Mouse (Mus musculus): ENCODE measurements at regions not wholly inside any gene's neighbourhood (a gene's known extent, or its start where the extent isn't known, plus 50 kb on each side); places are given as distances from the start of the nearest gene placed in this dataset.

DNA sequence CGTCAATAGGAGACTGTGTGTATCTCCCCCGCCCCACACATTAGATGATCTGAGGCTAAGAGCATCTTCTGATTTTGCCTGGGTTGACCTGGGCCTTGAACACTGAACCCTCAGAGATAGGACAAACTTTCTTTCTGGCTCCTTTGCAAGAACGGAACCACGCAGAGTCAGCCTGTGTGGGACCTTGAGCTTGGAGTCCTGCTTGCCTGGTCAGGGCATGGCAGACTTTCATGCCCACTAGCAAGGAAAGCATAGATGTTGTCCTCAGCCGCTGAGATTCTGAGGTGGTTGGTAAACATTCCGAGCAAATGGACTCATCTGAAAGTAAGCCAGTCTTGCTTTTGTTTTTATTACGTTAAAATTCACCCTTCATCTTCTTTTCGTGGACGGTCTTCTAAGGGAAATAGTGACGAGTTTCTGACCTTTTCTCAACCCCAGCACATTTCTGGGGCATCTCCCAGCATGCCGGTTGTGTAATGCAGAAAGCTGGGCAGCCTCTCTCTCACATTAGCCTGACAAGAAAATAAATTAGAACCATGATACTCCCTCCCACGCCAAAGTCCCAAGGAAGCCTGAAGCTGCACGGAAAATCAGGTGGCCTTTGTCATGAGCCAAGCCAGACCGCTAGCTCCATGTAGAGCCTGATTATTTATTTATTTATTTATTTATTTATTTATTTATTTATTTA, 79.2 kb upstream of the Ppm1b start:
- Histone ChIP-seq H3K27ac (ENCODE audit: low read length) (no peak overlapping the region), H3K4me2 (ENCODE audit: low read depth, low read length) (no peak overlapping the region)
- ATAC-seq (ENCODE audit: insufficient read depth, low FRiP score): no peak

DNA sequence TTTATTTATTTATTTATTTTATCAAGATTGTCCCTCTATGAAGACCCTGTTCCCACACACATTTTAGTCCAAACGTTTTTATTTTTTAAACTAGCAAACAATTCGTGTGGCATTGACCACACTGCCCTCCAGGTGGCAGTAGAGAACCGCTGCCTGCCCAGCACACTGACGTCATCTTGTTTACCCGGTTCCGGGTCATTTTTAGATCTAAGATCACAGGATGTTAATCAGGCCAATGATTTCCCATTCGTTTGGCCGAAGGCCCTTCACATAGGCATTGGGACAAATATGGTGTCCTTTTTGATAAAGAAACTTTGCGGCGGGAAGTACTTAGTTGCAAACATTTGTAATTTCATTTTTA, 78.7 kb upstream of the Ppm1b start:
- 17% methylated on average over 10 of the region's 10 CpGs for WGBS
- Histone ChIP-seq H3K27ac (ENCODE audit: low read length) (peak overlapping the region; percentile 31; the same call in 1 of the 2 replicates), H3K9ac (ENCODE audit: low read length) (peak overlapping the region; percentile 44; the same call in 1 of the 2 replicates), H3K4me1 (ENCODE audit: control insufficient read depth, insufficient read depth, low read length) (peaks cover 2% of the 10 kb centered on the region; the same call in 1 of the 2 replicates), H3K27me3 (ENCODE audit: control insufficient read depth, insufficient read depth, low read length) (no peaks in the 10 kb centered on the region), H3K36me3 (ENCODE audit: control insufficient read depth, insufficient read depth, low read length) (no peaks in the 10 kb centered on the region), H3K4me2 (ENCODE audit: low read depth, low read length) (peak overlapping the region; percentile 43), H3K9me3 (replicated peaks; ENCODE audit: control insufficient read depth, low read length) (no peaks in the 10 kb centered on the region), H3K4me3 (replicated peaks; ENCODE audit: low read length) (peak overlapping the region; percentile 36)
- ATAC-seq (ENCODE audit: insufficient read depth, low FRiP score): no peak

More for the DNA sequence above, 79.2 kb upstream of the Ppm1b start:
- Histone ChIP-seq H3K4me3 (replicated peaks; ENCODE audit: low read length) (no peak overlapping the region), H3K27me3 (ENCODE audit: control insufficient read depth, insufficient read depth, low read length) (no peaks in the 10 kb centered on the region), H3K4me1 (ENCODE audit: control insufficient read depth, insufficient read depth, low read length) (peaks cover 2% of the 10 kb centered on the region; the same call in 1 of the 2 replicates), H3K9me3 (replicated peaks; ENCODE audit: control insufficient read depth, low read length) (no peaks in the 10 kb centered on the region), H3K36me3 (ENCODE audit: control insufficient read depth, insufficient read depth, low read length) (no peaks in the 10 kb centered on the region), H3K9ac (ENCODE audit: low read length) (no peak overlapping the region)
- 63% methylated on average over 14 of the region's 14 CpGs for WGBS

DNA sequence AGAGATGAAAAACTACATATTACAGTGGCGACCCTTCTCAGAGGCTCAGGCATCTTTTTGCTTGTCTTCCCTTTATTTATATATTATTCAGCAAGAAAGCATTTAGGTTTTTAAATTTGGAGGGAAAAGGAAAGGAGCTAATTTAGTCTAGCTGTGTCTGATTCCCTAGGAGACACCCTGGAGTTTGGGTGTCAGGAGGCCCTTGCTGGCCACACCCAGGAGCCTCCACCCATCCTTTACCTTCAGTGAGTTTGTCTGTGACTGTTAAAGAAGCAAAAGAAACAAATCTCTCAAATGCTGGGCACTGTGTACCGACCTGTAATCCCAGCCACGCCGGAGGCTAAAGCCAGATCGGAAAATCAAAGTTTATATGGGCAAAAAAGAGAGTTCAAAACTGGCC, 78.2 kb upstream of the Ppm1b start:
- Histone ChIP-seq H3K4me2 (ENCODE audit: low read depth, low read length) (peak overlapping the region; percentile 43), H3K27ac (ENCODE audit: low read length) (peak overlapping the region; percentile 31; the same call in 1 of the 2 replicates), H3K36me3 (ENCODE audit: control insufficient read depth, insufficient read depth, low read length) (no peaks in the 10 kb centered on the region), H3K9me3 (replicated peaks; ENCODE audit: control insufficient read depth, low read length) (no peaks in the 10 kb centered on the region), H3K27me3 (ENCODE audit: control insufficient read depth, insufficient read depth, low read length) (no peaks in the 10 kb centered on the region), H3K9ac (ENCODE audit: low read length) (no peak overlapping the region; the same call in 1 of the 2 replicates), H3K4me1 (ENCODE audit: control insufficient read depth, insufficient read depth, low read length) (peaks cover 2% of the 10 kb centered on the region; the same call in 1 of the 2 replicates), H3K4me3 (replicated peaks; ENCODE audit: low read length) (peak overlapping the region; percentile 36; the same call in 1 of the 2 replicates)
- 80% methylated on average over 5 of the region's 5 CpGs for WGBS
- no peak for ATAC-seq (ENCODE audit: insufficient read depth, low FRiP score)

DNA sequence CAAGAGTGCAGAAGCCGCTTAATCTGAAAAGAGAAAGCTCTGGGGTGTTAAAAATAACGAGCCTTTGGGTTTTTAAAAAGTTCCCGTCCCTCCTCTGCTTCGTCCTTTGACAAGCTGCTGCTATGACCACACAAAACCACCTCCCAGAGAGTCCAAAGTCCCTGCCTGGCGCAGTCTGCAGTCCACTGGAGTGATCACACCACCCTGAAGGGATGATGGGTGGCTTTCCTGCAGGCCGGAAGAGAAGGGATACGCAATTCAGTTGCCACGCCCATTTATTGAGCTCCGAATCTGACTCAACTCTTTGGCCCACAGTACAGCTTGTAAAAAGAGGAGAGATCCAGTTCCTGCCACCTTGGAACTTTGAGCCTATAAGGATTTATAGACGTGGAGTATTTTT, 77.4 kb upstream of the Ppm1b start:
- H3K4me2 ChIP-seq (ENCODE audit: low read depth, low read length): no peak overlapping the region
- WGBS: 73% methylated on average over 10 of the region's 10 CpGs

DNA sequence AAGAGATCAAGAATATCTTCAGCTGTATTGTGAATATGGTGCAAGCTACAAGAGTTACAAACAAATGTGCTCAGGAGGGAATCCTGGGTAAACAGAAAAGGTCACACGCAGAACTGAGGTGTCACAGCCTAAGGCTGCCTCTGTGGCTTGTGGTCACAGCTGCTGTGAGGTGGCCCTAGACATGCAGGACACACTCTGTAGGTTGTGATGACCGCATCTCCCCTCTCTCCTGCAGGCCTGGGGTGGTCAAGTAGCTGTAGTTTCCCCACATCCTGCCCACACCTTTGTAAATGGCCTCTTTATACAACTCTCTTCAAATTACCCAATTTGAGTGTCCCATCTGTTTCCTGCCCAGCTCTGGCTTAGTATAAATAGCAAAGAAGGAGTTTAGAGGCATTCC, 75.6 kb upstream of the Ppm1b start:
- no peaks in the 10 kb centered on the region for H3K36me3 ChIP-seq (ENCODE audit: control insufficient read depth, insufficient read depth, low read length)
- peaks cover 2% of the 10 kb centered on the region; the same call in 1 of the 2 replicates for H3K4me1 ChIP-seq (ENCODE audit: control insufficient read depth, insufficient read depth, low read length)
- H3K27ac ChIP-seq (ENCODE audit: low read length): no peak overlapping the region
- H3K9ac ChIP-seq (ENCODE audit: low read length): no peak overlapping the region
- WGBS: 68% methylated on average over 2 of the region's 2 CpGs
- H3K9me3 ChIP-seq (replicated peaks; ENCODE audit: control insufficient read depth, low read length): no peaks in the 10 kb centered on the region
- H3K27me3 ChIP-seq (ENCODE audit: control insufficient read depth, insufficient read depth, low read length): no peaks in the 10 kb centered on the region
- no peak overlapping the region for H3K4me2 ChIP-seq (ENCODE audit: low read depth, low read length)
- H3K4me3 ChIP-seq (replicated peaks; ENCODE audit: low read length): no peak overlapping the region
- no peak for ATAC-seq (ENCODE audit: insufficient read depth, low FRiP score)

More for the DNA sequence above, 77.4 kb upstream of the Ppm1b start:
- Histone ChIP-seq H3K36me3 (ENCODE audit: control insufficient read depth, insufficient read depth, low read length) (no peaks in the 10 kb centered on the region), H3K4me3 (replicated peaks; ENCODE audit: low read length) (no peak overlapping the region), H3K9me3 (replicated peaks; ENCODE audit: control insufficient read depth, low read length) (no peaks in the 10 kb centered on the region), H3K9ac (ENCODE audit: low read length) (no peak overlapping the region), H3K27ac (ENCODE audit: low read length) (peak overlapping the region; percentile 17; the same call in 1 of the 2 replicates), H3K27me3 (ENCODE audit: control insufficient read depth, insufficient read depth, low read length) (no peaks in the 10 kb centered on the region), H3K4me1 (ENCODE audit: control insufficient read depth, insufficient read depth, low read length) (peaks cover 2% of the 10 kb centered on the region; the same call in 1 of the 2 replicates)
- peak; percentile 85 for ATAC-seq (ENCODE audit: insufficient read depth, low FRiP score)

DNA sequence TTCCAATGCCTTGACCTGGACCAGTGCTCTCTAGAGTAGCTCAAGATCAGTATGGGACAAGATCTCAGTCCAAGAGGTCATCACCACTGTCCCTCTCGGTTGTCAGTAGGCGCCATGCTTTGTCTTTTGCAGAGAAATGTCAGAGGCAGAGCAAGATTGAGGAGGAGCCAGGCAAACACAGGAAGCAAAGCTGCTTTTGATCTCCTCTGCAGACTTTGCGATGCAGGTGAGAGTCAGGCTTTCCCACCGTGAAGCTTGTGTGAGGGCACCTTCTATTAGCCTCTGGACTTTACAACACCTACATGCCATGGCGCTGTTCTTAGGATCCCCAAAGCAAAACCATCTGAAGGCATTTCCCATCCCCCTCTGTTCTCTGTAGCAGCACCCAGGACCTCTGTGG, 68.0 kb upstream of the Ppm1b start:
- no peak for ATAC-seq (ENCODE audit: insufficient read depth, low FRiP score)
- H3K36me3 ChIP-seq (ENCODE audit: control insufficient read depth, insufficient read depth, low read length): no peaks in the 10 kb centered on the region
- WGBS: 86% methylated on average over 5 of the region's 5 CpGs
- H3K4me1 ChIP-seq (ENCODE audit: control insufficient read depth, insufficient read depth, low read length): no peaks in the 10 kb centered on the region
- no peak overlapping the region for H3K27ac ChIP-seq (ENCODE audit: low read length)
- H3K9ac ChIP-seq (ENCODE audit: low read length): no peak overlapping the region
- H3K4me3 ChIP-seq (replicated peaks; ENCODE audit: low read length): no peak overlapping the region
- no peaks in the 10 kb centered on the region for H3K27me3 ChIP-seq (ENCODE audit: control insufficient read depth, insufficient read depth, low read length)
- no peak overlapping the region for H3K4me2 ChIP-seq (ENCODE audit: low read depth, low read length)
- no peaks in the 10 kb centered on the region for H3K9me3 ChIP-seq (replicated peaks; ENCODE audit: control insufficient read depth, low read length)

DNA sequence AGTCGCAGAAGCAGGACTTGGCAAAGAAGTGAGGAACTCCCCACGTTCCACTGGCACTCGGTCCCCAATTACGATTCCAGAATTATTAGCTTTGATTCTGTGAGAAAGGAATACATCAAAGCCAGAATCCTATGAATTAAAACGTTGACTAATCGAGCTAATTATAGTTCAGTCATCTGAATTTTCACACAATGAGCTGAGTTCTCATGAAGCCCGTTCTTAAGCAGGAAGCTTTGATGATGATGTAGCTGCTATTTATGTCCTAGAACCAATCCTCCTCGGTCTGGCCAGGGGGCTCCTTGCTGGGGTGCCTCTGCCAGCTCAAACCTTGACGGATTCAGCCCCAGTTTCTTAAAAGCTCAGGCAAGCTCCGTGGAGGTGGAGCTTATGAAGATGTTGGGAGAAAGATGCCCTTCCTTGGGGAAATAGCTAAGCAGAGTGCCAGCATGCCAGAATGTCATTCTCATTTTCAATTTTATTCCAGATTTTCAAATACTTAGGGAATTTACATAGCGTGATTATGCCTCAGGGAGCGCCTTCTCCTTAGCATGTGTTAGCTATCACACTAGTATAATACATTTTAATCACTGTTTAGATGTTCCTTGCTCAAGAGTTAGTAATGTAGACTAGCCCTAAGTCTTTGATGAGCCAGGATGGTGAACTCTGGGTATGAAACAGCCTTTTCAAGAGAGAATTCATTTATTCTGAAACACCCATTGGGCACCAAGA, 65.5 kb upstream of the Ppm1b start:
- WGBS: 67% methylated on average over 12 of the region's 12 CpGs

DNA sequence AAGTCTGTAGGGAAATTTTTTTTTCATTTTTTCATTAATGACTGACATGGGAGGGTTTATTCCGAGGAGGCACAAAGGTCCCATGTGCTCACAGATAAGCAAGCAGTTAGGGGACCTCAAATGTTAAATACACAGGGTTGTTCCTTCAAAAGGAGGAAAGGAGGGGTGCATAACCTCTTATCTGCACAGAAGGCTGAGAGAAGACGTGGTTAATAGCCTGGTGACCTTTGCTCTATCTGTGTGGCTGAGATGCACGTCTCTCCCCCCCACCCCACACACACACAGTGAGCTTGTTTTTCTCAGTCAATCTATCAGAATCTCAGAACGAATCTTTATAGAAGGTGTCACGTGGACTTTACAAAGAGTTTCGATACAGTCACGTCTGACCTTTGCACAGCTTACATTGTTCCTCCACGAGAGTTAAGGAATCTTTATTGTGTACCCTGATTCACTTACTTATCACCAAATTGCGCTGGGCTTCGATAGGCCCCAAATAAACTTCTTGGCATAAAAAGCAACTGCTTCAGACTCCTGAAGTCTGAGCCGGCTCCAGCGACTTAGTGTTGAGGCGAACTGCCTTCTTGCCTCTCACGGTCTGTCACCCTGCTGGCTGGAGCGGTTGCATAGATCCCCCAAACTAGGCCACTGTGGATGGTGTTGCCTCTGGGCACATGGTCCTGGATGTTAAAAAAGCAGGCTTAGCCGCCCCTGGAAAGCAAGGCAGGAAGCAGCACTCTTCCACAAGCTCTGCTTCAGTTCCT, 63.1 kb upstream of the Ppm1b start:
- no peak overlapping the region for H3K4me3 ChIP-seq (replicated peaks; ENCODE audit: low read length)
- no peak overlapping the region for H3K4me2 ChIP-seq (ENCODE audit: low read depth, low read length)
- H3K4me1 ChIP-seq (ENCODE audit: control insufficient read depth, insufficient read depth, low read length): no peaks in the 10 kb centered on the region
- no peak overlapping the region for H3K9ac ChIP-seq (ENCODE audit: low read length)
- no peak overlapping the region for H3K27ac ChIP-seq (ENCODE audit: low read length)
- no peaks in the 10 kb centered on the region for H3K36me3 ChIP-seq (ENCODE audit: control insufficient read depth, insufficient read depth, low read length)
- WGBS: 63% methylated on average over 16 of the region's 16 CpGs
- H3K27me3 ChIP-seq (ENCODE audit: control insufficient read depth, insufficient read depth, low read length): no peaks in the 10 kb centered on the region
- H3K9me3 ChIP-seq (replicated peaks; ENCODE audit: control insufficient read depth, low read length): no peaks in the 10 kb centered on the region
- peak; percentile 84 for ATAC-seq (ENCODE audit: insufficient read depth, low FRiP score)

More for the DNA sequence above, 65.5 kb upstream of the Ppm1b start:
- H3K4me3 ChIP-seq (replicated peaks; ENCODE audit: low read length): no peak overlapping the region
- no peak overlapping the region for H3K4me2 ChIP-seq (ENCODE audit: low read depth, low read length)
- no peaks in the 10 kb centered on the region for H3K36me3 ChIP-seq (ENCODE audit: control insufficient read depth, insufficient read depth, low read length)
- no peaks in the 10 kb centered on the region for H3K9me3 ChIP-seq (replicated peaks; ENCODE audit: control insufficient read depth, low read length)
- H3K27me3 ChIP-seq (ENCODE audit: control insufficient read depth, insufficient read depth, low read length): no peaks in the 10 kb centered on the region
- H3K4me1 ChIP-seq (ENCODE audit: control insufficient read depth, insufficient read depth, low read length): no peaks in the 10 kb centered on the region
- ATAC-seq (ENCODE audit: insufficient read depth, low FRiP score): no peak
- H3K9ac ChIP-seq (ENCODE audit: low read length): no peak overlapping the region
- no peak overlapping the region for H3K27ac ChIP-seq (ENCODE audit: low read length)

DNA sequence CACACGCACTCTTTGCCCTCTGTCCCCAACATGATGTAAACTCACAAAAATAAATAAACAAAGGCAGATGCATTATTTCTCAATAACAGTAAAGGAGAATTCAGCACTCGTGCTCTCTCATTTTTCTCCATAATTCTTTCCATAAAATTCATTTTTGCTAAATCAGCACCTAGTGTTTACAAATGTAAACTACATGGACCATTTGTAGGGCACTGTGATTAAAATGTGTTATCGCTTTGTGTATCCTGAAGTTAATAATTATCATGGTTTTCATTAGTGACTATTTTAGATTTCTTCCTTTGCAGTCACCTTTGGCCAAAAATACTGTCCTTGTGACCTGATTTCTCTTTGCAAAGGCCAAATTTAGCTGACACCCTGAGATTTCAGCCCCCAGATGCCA, 61.0 kb upstream of the Ppm1b start:
- H3K9me3 ChIP-seq (replicated peaks; ENCODE audit: control insufficient read depth, low read length): no peaks in the 10 kb centered on the region
- no peak overlapping the region for H3K9ac ChIP-seq (ENCODE audit: low read length)
- ATAC-seq (ENCODE audit: insufficient read depth, low FRiP score): no peak
- no peak overlapping the region for H3K4me2 ChIP-seq (ENCODE audit: low read depth, low read length)
- H3K36me3 ChIP-seq (ENCODE audit: control insufficient read depth, insufficient read depth, low read length): no peaks in the 10 kb centered on the region
- H3K27me3 ChIP-seq (ENCODE audit: control insufficient read depth, insufficient read depth, low read length): no peaks in the 10 kb centered on the region
- no peak overlapping the region for H3K4me3 ChIP-seq (replicated peaks; ENCODE audit: low read length)
- no peaks in the 10 kb centered on the region for H3K4me1 ChIP-seq (ENCODE audit: control insufficient read depth, insufficient read depth, low read length)
- H3K27ac ChIP-seq (ENCODE audit: low read length): no peak overlapping the region
- 70% methylated on average over 3 of the region's 3 CpGs for WGBS
